Mouse (Mus musculus): ENCODE measurements around the gene Syngr4.
A peak's percentile ranks its signal among the peaks of the same experiment; 100 is the strongest.

GRCm38 (mm10) chr7:45897258-45897757 is 794 bp upstream of the Syngr4 start:
- TF ChIP-seq POLR2A (IDR thresholded peaks at IDR 0.05; ENCODE audit: control insufficient read depth, low read depth, low read length) (0 out of 2 replicates have a peak, but pooled peaks have one; percentile 16), CTCF (IDR thresholded peaks at IDR 0.05; ENCODE audit: control insufficient read depth, insufficient read depth, insufficient replicate concordance, low read depth, low read length) (no peak)
